Mouse (Mus musculus) megakaryocyte, embryonic 14.5 days (primary cell): ENCODE measurements at regions not wholly inside any gene's neighbourhood (a gene's known extent, or its start where the extent isn't known, plus 50 kb on each side); places are given as distances from the start of the nearest gene placed in this dataset.

Source experiments
- H3K27me3 ChIP-seq: replicated peaks from 2 replicates; pipeline ENCODE3; 2012; ENCODE audit warnings: inconsistent platforms
- H3K36me3 ChIP-seq: replicated peaks from 2 replicates; pipeline ENCODE3; 2012; ENCODE audit warnings: low read length, inconsistent platforms, mixed read lengths
- H3K4me1 ChIP-seq: 2 replicates; pipeline ENCODE4 v1.6.1; 2012; ENCODE audit warnings: inconsistent platforms
- H3K4me3 ChIP-seq: replicated peaks from 2 replicates; pipeline ENCODE3; 2012; ENCODE audit warnings: moderate library complexity, mild to moderate bottlenecking, inconsistent platforms
- H3K9me3 ChIP-seq: 2 replicates; pipeline ENCODE4 v1.6.1; 2012; ENCODE audit warnings: inconsistent platforms
- FLI1 ChIP-seq: IDR thresholded peaks from 2 replicates; pipeline ENCODE4 v1.6.1; 2012; ENCODE audit warnings: low read length, inconsistent platforms, mixed read lengths
- GATA1 ChIP-seq: IDR thresholded peaks from 3 replicates; pipeline ENCODE4 v1.6.1; 2012; ENCODE audit warnings: mixed read lengths, low read length, inconsistent platforms, borderline replicate concordance

- Histone ChIP-seq H3K36me3 (no peaks in the 10 kb centered on the region), H3K4me1 (no peaks in the 10 kb centered on the region), H3K4me3 (no peak overlapping the region), H3K9me3 (no peaks in the 10 kb centered on the region), H3K27me3 (no peaks in the 10 kb centered on the region)
- TF ChIP-seq FLI1 (no peak), GATA1 (no peak)
Measured at GRCm38 (mm10) chr2:75324146-75324749, 334.8 kb upstream of the Hnrnpa3 start.

- no peaks in the 10 kb centered on the region for H3K36me3 ChIP-seq
- TF ChIP-seq GATA1 (no peak), FLI1 (no peak)
- H3K4me3 ChIP-seq = no peak overlapping the region
- H3K9me3 ChIP-seq = no peaks in the 10 kb centered on the region
- H3K4me1 ChIP-seq = no peaks in the 10 kb centered on the region
- no peaks in the 10 kb centered on the region for H3K27me3 ChIP-seq
Measured at GRCm38 (mm10) chr2:75329598-75329997, 329.5 kb upstream of the Hnrnpa3 start.

DNA sequence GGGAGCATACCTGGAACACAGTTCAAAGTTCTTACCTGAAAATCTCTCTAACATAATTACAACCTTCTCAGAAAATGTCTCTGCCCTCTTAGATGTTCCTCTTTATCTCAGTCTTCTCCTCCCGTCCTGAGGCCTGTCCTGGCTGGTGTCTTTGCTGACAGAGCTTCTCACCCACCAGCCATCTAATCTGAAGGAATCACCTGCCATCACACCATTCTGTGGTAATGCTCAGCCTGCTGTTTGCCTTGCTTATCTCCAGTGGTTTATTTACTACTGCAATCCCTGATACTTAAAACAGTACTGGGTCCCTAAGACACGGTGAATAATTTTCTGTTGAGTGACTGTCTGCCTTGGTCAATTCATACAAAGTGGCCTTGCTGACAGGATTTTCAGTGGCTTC, 317.8 kb upstream of the Hnrnpa3 start:
- H3K27me3 ChIP-seq = no peaks in the 10 kb centered on the region
- TF ChIP-seq FLI1 (no peak), GATA1 (no peak)
- H3K9me3 ChIP-seq = no peaks in the 10 kb centered on the region
- H3K36me3 ChIP-seq = no peaks in the 10 kb centered on the region
- H3K4me3 ChIP-seq = no peak overlapping the region
- H3K4me1 ChIP-seq = no peaks in the 10 kb centered on the region

GRCm38 (mm10) chr2:75341726-75342280, 317.3 kb upstream of the Hnrnpa3 start:
- TF ChIP-seq GATA1 (no peak), FLI1 (no peak)
- no peaks in the 10 kb centered on the region for H3K36me3 ChIP-seq
- no peaks in the 10 kb centered on the region for H3K4me1 ChIP-seq
- no peaks in the 10 kb centered on the region for H3K9me3 ChIP-seq
- H3K27me3 ChIP-seq = no peaks in the 10 kb centered on the region
- no peak overlapping the region for H3K4me3 ChIP-seq

- Histone ChIP-seq H3K27me3 (no peaks in the 10 kb centered on the region), H3K4me1 (no peaks in the 10 kb centered on the region), H3K9me3 (no peaks in the 10 kb centered on the region), H3K36me3 (no peaks in the 10 kb centered on the region), H3K4me3 (no peak overlapping the region)
- TF ChIP-seq FLI1 = no peak
- no peak for TF ChIP-seq GATA1
Measured at GRCm38 (mm10) chr2:75350902-75351301, 308.2 kb upstream of the Hnrnpa3 start.

GRCm38 (mm10) chr2:75351965-75352364, 307.1 kb upstream of the Hnrnpa3 start:
- peaks cover 2% of the 10 kb centered on the region for H3K27me3 ChIP-seq
- H3K4me1 ChIP-seq = no peaks in the 10 kb centered on the region
- TF ChIP-seq FLI1 = no peak
- TF ChIP-seq GATA1 = no peak
- no peaks in the 10 kb centered on the region for H3K9me3 ChIP-seq
- no peak overlapping the region for H3K4me3 ChIP-seq
- no peaks in the 10 kb centered on the region for H3K36me3 ChIP-seq

GRCm38 (mm10) chr2:75352564-75352963, 306.5 kb upstream of the Hnrnpa3 start:
- H3K36me3 ChIP-seq = no peaks in the 10 kb centered on the region
- TF ChIP-seq FLI1 = no peak
- TF ChIP-seq GATA1 = no peak
- no peaks in the 10 kb centered on the region for H3K4me1 ChIP-seq
- peaks cover 2% of the 10 kb centered on the region for H3K27me3 ChIP-seq
- H3K9me3 ChIP-seq = no peaks in the 10 kb centered on the region
- H3K4me3 ChIP-seq = no peak overlapping the region

- Histone ChIP-seq H3K9me3 (no peaks in the 10 kb centered on the region), H3K4me3 (no peak overlapping the region), H3K36me3 (no peaks in the 10 kb centered on the region), H3K4me1 (no peaks in the 10 kb centered on the region), H3K27me3 (peaks cover 2% of the 10 kb centered on the region)
- TF ChIP-seq FLI1 (no peak), GATA1 (no peak)
Measured at GRCm38 (mm10) chr2:75356691-75357375, 302.2 kb upstream of the Hnrnpa3 start.

DNA sequence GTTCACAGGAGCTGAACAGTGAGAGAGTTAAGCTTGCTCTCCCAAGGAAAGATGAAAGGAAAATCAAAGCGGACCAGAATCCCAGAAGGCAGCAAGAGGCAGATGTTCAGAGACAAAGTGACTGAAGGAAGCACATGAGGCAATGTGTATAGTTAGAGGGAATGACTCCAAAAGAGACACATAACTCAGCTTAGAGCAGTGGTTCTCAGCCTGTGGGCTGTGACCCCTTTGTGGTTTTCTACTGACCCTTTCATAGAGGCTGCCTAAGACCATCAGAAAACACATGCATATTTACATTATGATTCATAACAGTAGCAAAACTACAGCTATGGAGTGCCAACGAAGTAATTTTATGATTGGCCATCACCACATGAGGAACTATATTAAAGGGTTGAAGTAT, 301.5 kb upstream of the Hnrnpa3 start:
- Histone ChIP-seq H3K36me3 (no peaks in the 10 kb centered on the region), H3K27me3 (peaks cover 2% of the 10 kb centered on the region), H3K4me3 (no peak overlapping the region), H3K9me3 (no peaks in the 10 kb centered on the region), H3K4me1 (no peaks in the 10 kb centered on the region)
- no peak for TF ChIP-seq FLI1
- TF ChIP-seq GATA1 = no peak

- H3K4me1 ChIP-seq = no peaks in the 10 kb centered on the region
- H3K27me3 ChIP-seq = peaks cover 2% of the 10 kb centered on the region
- TF ChIP-seq GATA1 (no peak), FLI1 (no peak)
- no peaks in the 10 kb centered on the region for H3K36me3 ChIP-seq
- no peaks in the 10 kb centered on the region for H3K9me3 ChIP-seq
- no peak overlapping the region for H3K4me3 ChIP-seq
Measured at GRCm38 (mm10) chr2:75360936-75361335, 298.1 kb upstream of the Hnrnpa3 start.
